Mouse (Mus musculus) erythroblast, embryonic 14.5 days (primary cell): ENCODE results near the gene Atf1. TPM values are rescaled to one million over a fixed set of nuclear protein-coding genes. Genes with fewer than 3 reads are reported as not detected.
"Not testable (repeated sequence)": the region's sequence is repeated elsewhere in the genome, so short reads cannot be mapped to it uniquely, and the experiment has no call there.

Experiments used
- H3K27me3 ChIP-seq: 2 replicates; pipeline ENCODE4 v1.6.1; 2012; ENCODE audit warnings: inconsistent platforms; ENCODE audit not compliant: control insufficient read depth
- H3K36me3 ChIP-seq: 2 replicates; pipeline ENCODE4 v1.6.1; 2012; ENCODE audit warnings: mild to moderate bottlenecking, inconsistent platforms; ENCODE audit not compliant: control insufficient read depth
- H3K4me1 ChIP-seq: 2 replicates; pipeline ENCODE4 v1.6.1; 2012; ENCODE audit warnings: inconsistent platforms; ENCODE audit not compliant: control insufficient read depth
- H3K4me3 ChIP-seq: replicated peaks from 2 replicates; pipeline ENCODE3; 2012; ENCODE audit warnings: moderate library complexity, mild to moderate bottlenecking, inconsistent platforms
- H3K9me3 ChIP-seq: 2 replicates; pipeline ENCODE4 v1.6.1; 2012; ENCODE audit warnings: low read length, inconsistent platforms, mixed read lengths; ENCODE audit not compliant: control insufficient read depth
- GATA1 ChIP-seq: IDR thresholded peaks from 2 replicates; pipeline ENCODE4 v1.6.1; 2012; ENCODE audit warnings: low read length, inconsistent platforms, mixed read lengths
- TAL1 ChIP-seq: IDR thresholded peaks from 3 replicates; pipeline ENCODE4 v1.6.1; 2012; ENCODE audit warnings: low read length, inconsistent platforms, mixed read lengths
- polyA plus RNA-seq: library from polyadenylated mRNA; stranded (reverse); fragments of >175 nt; gene quantifications from 2 replicates; pipeline ENCODE4 v1.2.3, GENCODE M21; 2012

Gene Atf1
- polyA plus RNA-seq, 1 experiment: 6.7 TPM

DNA sequence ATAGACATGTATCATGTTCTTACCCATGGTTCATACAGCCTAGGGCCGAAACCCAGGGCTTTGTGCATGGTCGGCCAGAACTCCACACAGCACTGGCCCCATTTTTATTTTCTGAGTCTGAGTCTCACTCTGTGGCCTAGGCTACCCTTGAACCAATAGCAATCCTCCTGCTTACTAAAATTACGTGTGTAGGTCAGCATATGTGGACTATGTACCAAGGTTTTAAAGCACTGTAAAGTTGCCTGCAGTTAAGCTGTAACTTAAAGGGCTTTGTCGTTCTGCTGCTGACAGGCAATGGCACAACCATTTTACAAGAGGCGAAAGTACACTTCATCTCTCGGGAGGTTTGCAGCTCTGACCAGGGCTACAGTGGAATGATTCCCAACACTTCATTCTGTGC, 61.4 kb downstream of the Atf1 start:
- H3K36me3 ChIP-seq: no peaks in the 10 kb centered on the region
- no peak overlapping the region for H3K4me3 ChIP-seq
- no peaks in the 10 kb centered on the region for H3K27me3 ChIP-seq
- no peaks in the 10 kb centered on the region for H3K9me3 ChIP-seq
- TF ChIP-seq TAL1 (no peak), GATA1 (no peak)
- H3K4me1 ChIP-seq: no peaks in the 10 kb centered on the region

DNA sequence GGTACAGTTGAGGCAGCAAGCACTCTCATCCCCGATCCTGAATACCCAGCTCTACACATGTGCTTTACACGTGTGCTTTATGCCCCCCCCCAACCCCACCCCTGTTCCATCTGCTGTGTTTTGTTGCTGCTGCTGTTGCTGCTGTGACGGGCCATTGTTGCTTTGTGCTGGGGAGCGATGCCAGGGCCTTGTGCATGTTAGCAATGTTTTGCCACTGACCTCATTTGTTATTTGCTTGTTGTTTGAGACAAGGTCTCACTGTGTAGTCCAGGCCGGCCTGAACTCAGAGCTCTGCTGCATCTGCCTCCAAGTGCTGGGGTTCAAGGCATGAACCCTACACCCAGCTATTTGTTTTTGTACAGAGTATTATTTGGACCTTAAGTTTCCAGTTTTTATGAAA, 63.2 kb downstream of the Atf1 start:
- no peaks in the 10 kb centered on the region for H3K4me1 ChIP-seq
- H3K36me3 ChIP-seq: no peaks in the 10 kb centered on the region
- no peak overlapping the region for H3K4me3 ChIP-seq
- H3K9me3 ChIP-seq: no peaks in the 10 kb centered on the region
- TF ChIP-seq TAL1 (no peak), GATA1 (no peak)
- no peaks in the 10 kb centered on the region for H3K27me3 ChIP-seq

DNA sequence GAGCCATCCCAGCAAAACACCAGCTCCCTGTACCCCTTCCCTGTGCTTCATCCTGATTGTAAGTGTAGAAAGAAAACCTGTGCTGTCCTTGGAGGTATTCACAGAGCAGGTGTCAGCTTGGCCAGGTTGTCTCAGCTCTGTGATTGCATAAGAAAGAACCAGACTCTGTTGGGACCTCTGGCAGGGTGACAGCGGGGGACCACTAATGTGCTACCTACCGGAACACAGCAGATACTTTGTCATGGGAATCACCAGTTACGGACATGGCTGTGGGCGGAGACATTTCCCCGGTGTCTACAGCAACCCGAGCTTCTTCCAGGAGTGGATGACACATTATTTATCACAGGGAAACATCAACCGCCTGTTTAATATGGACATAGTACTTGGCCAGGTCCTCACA, 64.7 kb downstream of the Atf1 start:
- Histone ChIP-seq H3K9me3 (no peaks in the 10 kb centered on the region), H3K36me3 (no peaks in the 10 kb centered on the region), H3K4me3 (no peak overlapping the region), H3K4me1 (no peaks in the 10 kb centered on the region), H3K27me3 (no peaks in the 10 kb centered on the region)
- no peak for TF ChIP-seq GATA1
- no peak for TF ChIP-seq TAL1

DNA sequence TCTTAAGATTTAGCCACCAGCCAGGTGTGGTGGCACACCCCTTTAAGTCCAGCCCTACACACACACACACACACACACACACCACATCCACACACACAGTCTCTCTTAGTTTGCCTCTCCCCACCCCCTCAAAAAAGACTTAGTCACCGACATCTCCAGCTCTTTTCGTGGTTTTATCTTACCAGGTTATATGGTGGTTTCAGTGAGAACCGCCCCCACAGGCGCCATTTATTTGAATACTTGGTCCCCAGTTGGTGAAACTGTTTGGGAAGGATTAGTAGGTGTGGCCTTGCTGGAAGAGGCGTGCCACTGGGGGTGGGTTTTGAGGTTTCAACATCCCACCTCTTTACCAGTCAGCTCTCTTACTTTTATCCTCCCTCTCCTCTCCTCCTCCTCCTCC, 70.2 kb downstream of the Atf1 start:
- TF ChIP-seq TAL1 (no peak), GATA1 (no peak)
- Histone ChIP-seq H3K9me3 (peaks cover 4% of the 10 kb centered on the region), H3K4me1 (peaks cover 18% of the 10 kb centered on the region), H3K4me3 (no peak overlapping the region), H3K27me3 (no peaks in the 10 kb centered on the region), H3K36me3 (no peaks in the 10 kb centered on the region)

DNA sequence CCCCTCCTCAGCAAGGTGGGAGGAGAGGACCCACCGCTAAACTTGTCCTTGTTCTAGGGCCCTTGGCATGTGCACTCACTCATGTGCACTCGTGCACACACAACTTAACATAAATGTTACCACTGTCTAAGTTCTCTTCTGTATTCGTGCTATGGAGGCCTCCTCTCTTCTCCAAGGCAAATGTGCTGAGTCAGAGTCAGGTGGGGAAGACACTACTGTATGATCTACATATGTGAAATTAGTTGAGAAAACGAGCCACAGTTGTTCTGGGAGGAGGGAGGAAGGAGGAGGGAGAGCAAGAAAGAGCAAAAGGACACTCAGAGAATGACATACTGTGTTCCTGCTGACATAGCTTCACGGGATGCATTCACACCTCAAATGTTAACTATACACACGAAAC, 72.9 kb downstream of the Atf1 start:
- Histone ChIP-seq H3K9me3 (peaks cover 4% of the 10 kb centered on the region), H3K4me3 (no peak overlapping the region), H3K27me3 (no peaks in the 10 kb centered on the region), H3K36me3 (peaks cover 4% of the 10 kb centered on the region), H3K4me1 (peaks cover 41% of the 10 kb centered on the region)
- TF ChIP-seq GATA1 (no peak), TAL1 (no peak)

DNA sequence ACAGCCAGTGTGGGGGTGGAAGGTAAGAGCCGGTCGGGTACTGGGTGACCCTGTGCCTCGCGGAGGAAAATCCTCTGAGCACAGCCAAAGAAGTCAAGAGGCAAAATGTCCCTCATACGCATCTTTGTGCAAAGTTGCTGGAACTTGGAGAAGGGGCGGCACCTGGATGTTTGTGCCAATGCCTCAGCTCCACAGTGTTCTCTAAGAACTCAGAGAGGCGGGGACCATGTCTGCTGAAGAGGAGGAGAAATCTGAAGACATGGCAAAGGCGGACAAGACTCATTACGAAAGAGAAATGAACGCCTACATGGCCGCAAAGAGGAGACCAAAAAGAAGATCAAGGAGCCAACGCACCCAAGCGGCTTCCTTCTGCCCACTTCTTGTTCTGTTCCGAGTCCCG, 73.9 kb downstream of the Atf1 start:
- no peaks in the 10 kb centered on the region for H3K27me3 ChIP-seq
- H3K9me3 ChIP-seq: peaks cover 4% of the 10 kb centered on the region
- H3K4me3 ChIP-seq: no peak overlapping the region
- peaks cover 52% of the 10 kb centered on the region for H3K4me1 ChIP-seq
- H3K36me3 ChIP-seq: peaks cover 15% of the 10 kb centered on the region
- TF ChIP-seq GATA1 (no peak), TAL1 (no peak)

DNA sequence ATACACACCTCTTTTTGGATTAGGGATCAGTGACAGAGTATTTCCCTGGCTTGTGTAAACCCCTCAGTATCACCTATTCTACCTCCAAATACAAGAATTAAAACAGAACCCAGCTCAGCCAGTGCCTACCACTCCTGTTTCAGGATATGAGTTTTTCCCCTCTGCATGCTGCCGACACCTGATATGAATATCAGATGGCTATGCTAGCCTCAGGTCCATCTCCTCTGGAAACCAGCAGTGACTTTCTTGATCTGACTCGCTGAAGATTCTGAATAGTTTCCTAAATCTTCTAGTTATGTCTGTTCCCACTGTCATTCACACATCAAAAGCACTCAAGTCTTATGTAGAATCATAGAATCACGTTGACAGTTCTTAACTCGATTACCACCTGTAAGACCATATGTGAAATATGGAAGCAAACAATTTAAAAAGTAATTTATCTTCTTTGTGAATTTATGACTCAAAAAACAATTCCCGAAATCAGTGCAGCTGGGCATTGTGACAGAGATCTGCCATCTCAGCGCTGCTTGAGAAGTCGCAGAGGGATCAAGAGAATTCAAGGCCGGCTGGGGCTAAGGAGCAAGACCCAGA, 75.9 kb downstream of the Atf1 start:
- no peaks in the 10 kb centered on the region for H3K9me3 ChIP-seq
- no peak for TF ChIP-seq GATA1
- TF ChIP-seq TAL1: no peak
- peaks cover 27% of the 10 kb centered on the region for H3K36me3 ChIP-seq
- H3K4me1 ChIP-seq: peaks cover 66% of the 10 kb centered on the region
- no peaks in the 10 kb centered on the region for H3K27me3 ChIP-seq
- peak overlapping the region; percentile 84 for H3K4me3 ChIP-seq

DNA sequence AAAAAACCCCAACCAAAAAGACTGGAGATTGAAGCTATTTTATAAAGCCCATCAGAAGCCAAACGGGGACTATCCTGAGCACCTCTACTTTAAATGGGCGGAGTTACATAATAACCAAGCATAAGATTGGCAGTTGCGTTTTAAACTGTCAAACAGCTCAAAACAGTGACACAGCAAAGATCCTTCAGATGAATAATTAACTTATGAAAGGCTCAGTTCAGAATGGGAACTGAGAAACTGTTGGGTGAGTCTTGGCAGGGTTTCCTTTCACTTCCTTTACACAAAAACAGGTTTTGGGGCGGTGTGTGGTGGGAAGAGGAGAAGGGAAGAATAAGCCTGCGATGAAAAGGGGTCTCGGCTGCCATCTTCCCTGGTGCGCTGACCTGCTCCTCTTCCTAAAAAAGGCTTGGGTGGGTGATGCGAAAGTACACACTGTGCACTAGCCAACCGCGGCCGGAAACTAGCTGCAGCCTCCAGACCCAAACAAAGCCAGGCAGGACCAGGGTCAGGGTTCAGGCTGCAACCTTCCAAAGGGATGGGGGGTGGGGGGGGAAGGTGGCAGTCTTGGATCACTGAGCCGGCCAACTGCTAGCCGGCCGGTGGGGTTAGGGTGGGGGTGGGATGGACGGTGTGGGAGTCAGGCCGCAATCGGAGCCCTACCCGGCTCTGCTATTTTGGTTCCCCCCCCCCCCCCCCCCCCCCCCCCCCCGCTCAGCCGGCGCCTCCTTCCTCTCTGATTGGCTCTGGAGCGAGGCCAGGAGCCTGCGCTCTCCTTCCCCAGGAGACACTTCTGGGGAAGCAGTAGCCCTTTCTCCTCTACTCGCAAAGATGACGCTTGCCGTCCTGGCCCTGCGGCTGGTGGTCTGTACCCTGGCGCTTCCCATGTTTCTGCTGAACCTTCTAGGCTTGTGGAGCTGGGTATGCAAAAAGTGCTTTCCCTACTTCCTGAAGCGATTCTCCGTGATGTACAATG, 76.7 kb downstream of the Atf1 start, which contains the start of gene Mettl7a1:
TSS of gene Mettl7a1 (plus strand) at position 122 of the 973 bp plus-strand sequence.
- Histone ChIP-seq H3K9me3 (no peaks in the 10 kb centered on the region), H3K36me3 (peaks cover 28% of the 10 kb centered on the region), H3K4me3 (peak within 1 kb of the TSS; percentile 84), H3K27me3 (no peaks in the 10 kb centered on the region), H3K4me1 (peaks cover 64% of the 10 kb centered on the region)
- TF ChIP-seq GATA1 (no peak), TAL1 (no peak)

DNA sequence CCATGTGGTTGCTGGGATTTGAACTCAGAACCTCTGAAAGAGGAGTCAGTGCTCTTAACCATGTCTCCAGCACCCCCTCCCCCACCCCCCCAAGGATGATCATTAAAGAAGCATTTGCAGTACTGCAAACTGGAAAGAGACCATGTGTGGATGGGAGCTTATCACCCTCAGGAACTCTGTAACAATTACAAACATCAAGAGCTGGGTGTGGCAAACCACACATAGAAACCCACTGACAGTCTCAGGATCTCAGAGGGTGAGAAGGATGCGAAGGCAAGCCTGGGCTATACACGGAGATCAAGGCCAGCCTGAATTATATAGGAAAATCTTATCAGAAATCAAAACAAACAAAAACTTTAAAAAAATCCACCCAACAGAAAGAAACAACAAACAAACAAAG, 78.6 kb downstream of the Atf1 start:
- no peaks in the 10 kb centered on the region for H3K27me3 ChIP-seq
- peak overlapping the region; percentile 64 for H3K4me3 ChIP-seq
- H3K36me3 ChIP-seq: peaks cover 36% of the 10 kb centered on the region
- peaks cover 50% of the 10 kb centered on the region for H3K4me1 ChIP-seq
- no peaks in the 10 kb centered on the region for H3K9me3 ChIP-seq
- no peak for TF ChIP-seq TAL1
- no peak for TF ChIP-seq GATA1

DNA sequence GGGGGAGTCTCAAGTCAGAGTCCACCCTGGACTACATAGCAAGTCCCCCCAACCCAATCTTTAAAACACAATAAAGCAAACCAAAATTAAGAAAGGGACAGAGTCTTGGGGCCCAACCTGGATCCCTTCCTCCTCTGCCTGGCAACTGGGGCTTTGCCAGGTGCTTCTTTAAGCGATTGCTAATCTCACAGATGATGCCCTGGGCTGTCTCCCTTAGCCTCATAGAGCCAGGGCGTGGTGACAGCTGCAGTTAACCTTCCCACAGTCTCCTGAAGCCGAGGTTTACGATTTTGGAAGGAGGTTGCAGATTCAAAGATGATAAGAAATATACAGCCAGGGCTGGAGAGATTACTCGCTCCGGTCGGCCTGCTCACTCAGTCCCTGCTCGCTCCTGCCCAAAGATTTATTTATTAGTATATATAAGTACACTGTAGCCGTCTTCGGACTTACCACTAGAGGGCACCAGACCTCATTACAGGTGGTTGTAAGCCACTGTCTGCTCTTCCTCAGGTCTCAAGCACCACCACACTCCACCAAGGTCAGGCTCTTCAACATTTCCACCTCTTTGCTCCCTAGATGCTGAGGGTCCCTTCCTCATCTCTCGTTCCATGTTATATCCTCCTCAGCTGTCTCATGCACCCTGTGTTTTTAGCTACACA, 79.9 kb downstream of the Atf1 start:
- not testable (repeated sequence) for H3K27me3 ChIP-seq, H3K4me3 ChIP-seq, H3K9me3 ChIP-seq
- H3K36me3 ChIP-seq: peaks cover 46% of the 10 kb centered on the region
- peaks cover 52% of the 10 kb centered on the region for H3K4me1 ChIP-seq
